Mouse (Mus musculus) adrenal gland, postnatal 4 days (tissue): Measurements from ENCODE around the gene Cplx3. TPM values are rescaled to one million over a fixed set of nuclear protein-coding genes. Genes with fewer than 3 reads are reported as not detected.

Experiments used
- DNase-seq, 2 experiments: peaks; one replicate each; pipeline ENCODE4 v3.0.0; 2021 to 2022; ENCODE audit warnings: low spot score in 2 of 2, mixed read lengths in 2 of 2
- long read RNA-seq, 2 experiments: library from polyadenylated mRNA; stranded (forward); transcript quantifications; one replicate each; pipeline ENCODE4 v2.0.0; 2021
- total RNA-seq, 2 experiments: library from RNA; stranded (reverse); gene quantifications; 2 replicates each; pipeline ENCODE4 v1.2.3; 2021

Gene Cplx3
- total RNA-seq: not detected
- long read RNA-seq, experiment 1: 0 reads
- long read RNA-seq, experiment 2: 0 reads

GRCm38 (mm10) chr9:57606139-57606851 lies at the start of gene Cplx3:
Gene Cplx3, minus strand, starts transcription at chr9:57606281.
- no peak for DNase-seq

GRCm38 (mm10) chr9:57655749-57656148 lies 49.7 kb upstream of the Cplx3 start:
- peak; percentile 86 to 96 for DNase-seq

- no peak for DNase-seq
These were observed 48.9 kb upstream of the Cplx3 start for GRCm38 (mm10) chr9:57654966-57655365.

GRCm38 (mm10) chr9:57653283-57653682 lies 47.2 kb upstream of the Cplx3 start, which contains the start of gene Csk:
Gene Csk, minus strand, starts transcription at chr9:57653631.
- no peak for DNase-seq

- DNase-seq: no peak
These were observed 46.8 kb upstream of the Cplx3 start for GRCm38 (mm10) chr9:57652855-57653254.

- DNase-seq: no peak
These were observed 46.3 kb upstream of the Cplx3 start for GRCm38 (mm10) chr9:57652351-57652750.

- no peak for DNase-seq
These were observed 44.8 kb upstream of the Cplx3 start for GRCm38 (mm10) chr9:57650786-57651311.

GRCm38 (mm10) chr9:57650130-57650785 lies 44.2 kb upstream of the Cplx3 start:
- no peak for DNase-seq

GRCm38 (mm10) chr9:57647286-57648108 lies 41.4 kb upstream of the Cplx3 start:
- DNase-seq: no peak

- DNase-seq: no peak
These were observed 40.5 kb upstream of the Cplx3 start for GRCm38 (mm10) chr9:57646551-57647103.

- DNase-seq: peak; percentile 84 to 99
These were observed 39.1 kb upstream of the Cplx3 start for GRCm38 (mm10) chr9:57644944-57645893.

- no peak for DNase-seq
These were observed 38.4 kb upstream of the Cplx3 start for GRCm38 (mm10) chr9:57644442-57644943.

- no peak for DNase-seq
These were observed 37.7 kb upstream of the Cplx3 start for GRCm38 (mm10) chr9:57643856-57644180.

- DNase-seq: no peak
These were observed 37.2 kb upstream of the Cplx3 start for GRCm38 (mm10) chr9:57643169-57643855.

GRCm38 (mm10) chr9:57641775-57642550 lies 35.9 kb upstream of the Cplx3 start:
- DNase-seq: no peak

GRCm38 (mm10) chr9:57641022-57641421 lies 34.9 kb upstream of the Cplx3 start:
- no peak for DNase-seq

- no peak for DNase-seq
These were observed 34.3 kb upstream of the Cplx3 start for GRCm38 (mm10) chr9:57640384-57640783.

GRCm38 (mm10) chr9:57639661-57640328 lies 33.7 kb upstream of the Cplx3 start:
- no peak for DNase-seq
